Mouse (Mus musculus) heart, adult 2 months (tissue): ENCODE data around the gene S1pr5. TPM values are rescaled to one million over a fixed set of nuclear protein-coding genes. Genes with fewer than 3 reads are reported as not detected.
"Not testable (repeated sequence)": the region's sequence is repeated elsewhere in the genome, so short reads cannot be mapped to it uniquely, and the experiment has no call there.

Experiments
- DNase-seq, 2 experiments: peaks; one replicate each; pipeline ENCODE4 v3.0.0; 2021
- H3K27ac ChIP-seq: fragments of 200-600 bp; 2 replicates; pipeline ENCODE4 v1.8.1; 2022
- H3K27me3 ChIP-seq: fragments of 200-500 bp; 2 replicates; pipeline ENCODE4 v1.6.1; 2012; ENCODE audit warnings: mild to moderate bottlenecking, low read length, inconsistent platforms, mixed read lengths; ENCODE audit not compliant: control insufficient read depth, insufficient read depth
- H3K36me3 ChIP-seq: fragments of 200-500 bp; 2 replicates; pipeline ENCODE4 v1.6.1; 2012; ENCODE audit warnings: low read length, inconsistent platforms; ENCODE audit not compliant: control insufficient read depth, insufficient read depth
- H3K4me1 ChIP-seq: fragments of 200-500 bp; 2 replicates; pipeline ENCODE4 v1.6.1; 2011; ENCODE audit warnings: low read length; ENCODE audit not compliant: control insufficient read depth, insufficient read depth
- H3K4me3 ChIP-seq: fragments of 200-600 bp; 2 replicates; pipeline ENCODE4 v1.8.1; 2022
- H3K79me2 ChIP-seq: fragments of 200-500 bp; replicated peaks from 2 replicates; pipeline ENCODE4 v1.6.1; 2012; ENCODE audit warnings: mild to moderate bottlenecking, inconsistent platforms, low read length, moderate library complexity, mixed read lengths; ENCODE audit not compliant: control insufficient read depth, insufficient read depth
- H3K9ac ChIP-seq: fragments of 200-500 bp; 2 replicates; pipeline ENCODE4 v1.6.1; 2012; ENCODE audit warnings: low read depth, mild to moderate bottlenecking, control low read depth, inconsistent platforms, low read length, mixed read lengths
- CTCF ChIP-seq: fragments of 200-600 bp; IDR thresholded peaks from 2 replicates; pipeline ENCODE4 v1.8.1; 2022; ENCODE audit warnings: antibody characterized with exemption, mild to moderate bottlenecking, moderate library complexity
- EP300 ChIP-seq: fragments of 200-500 bp; IDR thresholded peaks from 2 replicates; pipeline ENCODE4 v1.6.1; 2011; ENCODE audit warnings: low read depth, low read length, control low read depth; ENCODE audit not compliant: insufficient read depth
- POLR2A ChIP-seq: fragments of 200-500 bp; IDR thresholded peaks from 2 replicates; pipeline ENCODE4 v1.6.1; 2011; ENCODE audit warnings: mild to moderate bottlenecking, low read depth, low read length, control low read depth; ENCODE audit not compliant: insufficient read depth
- WGBS: fragments of 180-500 bp; shearing (Covaris S2); methylation state at CpG from one replicate; pipeline ENCODE4 v1.1.7; 2018; 5-methylcytosine and 5-hydroxymethylcytosine counted together
- intact Hi-C: fragments of 180-260 bp; cut with DNase I; formaldehyde crosslinking; loops from one replicate; pipeline ENCODE4 v1.15.1; 2025
- long read RNA-seq: library from polyadenylated mRNA; stranded (forward); transcript quantifications from one replicate; pipeline ENCODE4 v2.0.0, GENCODE M21; 2021
- polyA plus RNA-seq: library from polyadenylated mRNA; depleted of rRNA; stranded (reverse); fragments of >200 nt; gene quantifications from 2 replicates; pipeline ENCODE4 v1.2.3, GENCODE M21; 2012; rRNA removed
- total RNA-seq, 2 experiments: library from RNA; stranded (reverse); gene quantifications; 2 replicates each; pipeline ENCODE4 v1.2.3; 2021

The S1pr5 gene
- total RNA-seq (1 to 10 TPM; 1.2 to 1.3 TPM), polyA plus RNA-seq (0.73 and 1.5 TPM in 2 replicates)
- long read RNA-seq, partial matches to known transcripts: 3 of 3 reads
- long read RNA-seq, other reads (novel, unspliced or antisense): 0 of 3 reads

- peaks cover 3% of the 10 kb centered on the region; the same call in 1 of the 2 replicates for H3K4me1 ChIP-seq
- DNase-seq: peak in 1 of 2 experiments; percentile 63
- H3K9ac ChIP-seq: no peak within 1 kb of the TSS
- no peak for TF ChIP-seq CTCF
- no peak for TF ChIP-seq POLR2A
- TF ChIP-seq EP300: no peak
- intact Hi-C loops: no loop called here
- H3K27ac ChIP-seq: no peak within 1 kb of the TSS
- H3K27me3 ChIP-seq: peaks cover 13% of the 10 kb centered on the region
- 2% methylated on average over 30 of the region's 30 CpGs for WGBS
- H3K79me2 ChIP-seq: no peaks in the 10 kb centered on the region
- H3K36me3 ChIP-seq: no peaks in the 10 kb centered on the region
- 0 out of 2 replicates have a peak within 1 kb of the TSS, but pooled peaks have one; percentile 4 for H3K4me3 ChIP-seq
These were observed at the start of gene S1pr5 for GRCm38 (mm10) chr9:21248326-21248725. Gene S1pr5 (minus strand): TSS chr9:21248443.

- intact Hi-C loops: loop anchor here (5.0 kb wide), 1 partner anchor 70 kb away; no protein-coding TSS in a partner anchor
- no peaks in the 10 kb centered on the region for H3K79me2 ChIP-seq
- no peaks in the 10 kb centered on the region for H3K27me3 ChIP-seq
- no peak overlapping the region for H3K9ac ChIP-seq
- WGBS: 93% methylated on average over 3 of the region's 3 CpGs
- TF ChIP-seq EP300 (no peak), CTCF (no peak), POLR2A (no peak)
- peaks cover 4% of the 10 kb centered on the region for H3K36me3 ChIP-seq
- H3K27ac ChIP-seq: no peak overlapping the region
- peaks cover 2% of the 10 kb centered on the region for H3K4me1 ChIP-seq
- DNase-seq: no peak
- H3K4me3 ChIP-seq: no peak overlapping the region
These were observed 44.0 kb upstream of the S1pr5 start for GRCm38 (mm10) chr9:21292271-21292670.

GRCm38 (mm10) chr9:21291868-21292267, 43.6 kb upstream of the S1pr5 start:
- not testable (repeated sequence) for H3K9ac ChIP-seq, H3K4me1 ChIP-seq, H3K79me2 ChIP-seq, DNase-seq, H3K36me3 ChIP-seq, H3K27me3 ChIP-seq
- H3K4me3 ChIP-seq: peak overlapping the region; percentile 46
- H3K27ac ChIP-seq: peak overlapping the region; percentile 50; the same call in 1 of the 2 replicates
- WGBS: 16% methylated on average over 7 of the region's 7 CpGs
- intact Hi-C loops: loop anchor here (5.0 kb wide), 1 partner anchor 70 kb away; no protein-coding TSS in a partner anchor

GRCm38 (mm10) chr9:21291022-21291787, 43.0 kb upstream of the S1pr5 start, which contains the start of gene Cdkn2d:
Gene Cdkn2d (minus strand): TSS chr9:21291407.
- peak within 1 kb of the TSS; percentile 84 for H3K4me3 ChIP-seq
- intact Hi-C loops: loop anchor here (5.0 kb wide), 1 partner anchor 69 kb away; no protein-coding TSS in a partner anchor
- WGBS: under 1% methylated on average over 50 of the region's 51 CpGs

GRCm38 (mm10) chr9:21290589-21290988, 42.3 kb upstream of the S1pr5 start:
- Histone ChIP-seq H3K27me3 (no peaks in the 10 kb centered on the region), H3K4me1 (peaks cover 5% of the 10 kb centered on the region), H3K27ac (peak overlapping the region; percentile 93), H3K9ac (peak overlapping the region; percentile 86), H3K36me3 (peaks cover 4% of the 10 kb centered on the region), H3K4me3 (peak overlapping the region; percentile 84), H3K79me2 (no peaks in the 10 kb centered on the region)
- WGBS: 1% methylated on average over 20 of the region's 20 CpGs
- intact Hi-C loops: loop anchor here (5.0 kb wide), 1 partner anchor 68 kb away; no protein-coding TSS in a partner anchor
- DNase-seq: no peak
- TF ChIP-seq EP300: no peak
- no peak for TF ChIP-seq CTCF
- no peak for TF ChIP-seq POLR2A

More at GRCm38 (mm10) chr9:21291022-21291787, 43.0 kb upstream of the S1pr5 start, which contains the start of gene Cdkn2d:
- H3K27ac ChIP-seq: peak within 1 kb of the TSS; percentile 93
- H3K79me2 ChIP-seq: no peaks in the 10 kb centered on the region
- TF ChIP-seq CTCF (peak; percentile 58), POLR2A (peak; percentile 83), EP300 (no peak)
- H3K9ac ChIP-seq: peak within 1 kb of the TSS; percentile 86
- peak; percentile 99 to 100 for DNase-seq
- H3K27me3 ChIP-seq: no peaks in the 10 kb centered on the region
- H3K36me3 ChIP-seq: peaks cover 4% of the 10 kb centered on the region
- H3K4me1 ChIP-seq: peaks cover 5% of the 10 kb centered on the region

- H3K36me3 ChIP-seq: peaks cover 4% of the 10 kb centered on the region
- intact Hi-C loops: loop anchor here (2.0 to 10.0 kb wide), 2 partner anchors 51 to 395 kb away; partner anchors contain the start of genes Eif3g and Keap1
- no peak for DNase-seq
- H3K79me2 ChIP-seq: no peaks in the 10 kb centered on the region
- no peak for TF ChIP-seq EP300
- TF ChIP-seq CTCF: no peak
- no peak for TF ChIP-seq POLR2A
- WGBS: 62% methylated on average over 2 of the region's 2 CpGs
- H3K27me3 ChIP-seq: no peaks in the 10 kb centered on the region
- no peak overlapping the region for H3K9ac ChIP-seq
- peaks cover 5% of the 10 kb centered on the region for H3K4me1 ChIP-seq
- H3K27ac ChIP-seq: no peak overlapping the region
- H3K4me3 ChIP-seq: no peak overlapping the region
These were observed 41.1 kb upstream of the S1pr5 start for GRCm38 (mm10) chr9:21289337-21289671.
